Mouse (Mus musculus) G1E (cell line): ENCODE data around the gene Trf.

Experiments
- CTCF ChIP-seq: IDR thresholded peaks from 2 replicates; pipeline ENCODE4 v1.5.1; 2012; ENCODE audit warnings: low read depth, low read length, inconsistent platforms, mixed read lengths
- GATA1 ChIP-seq: IDR thresholded peaks from 2 replicates; pipeline ENCODE4 v1.6.1; 2012; ENCODE audit warnings: borderline replicate concordance, low read length, inconsistent platforms, mixed read lengths
- GATA2 ChIP-seq: IDR thresholded peaks from 2 replicates; pipeline ENCODE4 v1.6.1; 2012; ENCODE audit warnings: low read depth, low read length, inconsistent platforms, borderline replicate concordance
- POLR2AphosphoS5 ChIP-seq: IDR thresholded peaks from 2 replicates; pipeline ENCODE4 v1.6.1; 2012; ENCODE audit warnings: low read depth, low read length, inconsistent platforms; ENCODE audit not compliant: insufficient replicate concordance
- TAL1 ChIP-seq: conservative IDR thresholded peaks from 2 replicates; pipeline ENCODE4 v1.6.1; 2012; ENCODE audit warnings: low read depth, low read length, inconsistent platforms, mixed read lengths

- no peak for TF ChIP-seq CTCF
- no peak for TF ChIP-seq TAL1
- no peak for TF ChIP-seq GATA1
- no peak for TF ChIP-seq POLR2AphosphoS5
- TF ChIP-seq GATA2: no peak
Measured at GRCm38 (mm10) chr9:103274819-103275218, 44.6 kb upstream of the Trf start.
